Mouse (Mus musculus) mature B cell (primary cell): ENCODE data around the gene Angptl6.

Experiments
- in situ Hi-C: fragments of 300-500 bp; cut with MboI; formaldehyde crosslinking; loops from 2 replicates; pipeline ENCODE4 v1.14.3; 2019

Gene Angptl6

GRCm38 (mm10) chr9:20879097-20879792 is at the start of gene Angptl6:
TSS of gene Angptl6 (minus strand) at chr9:20879727.
- in situ Hi-C loops, result no loop called here

DNA sequence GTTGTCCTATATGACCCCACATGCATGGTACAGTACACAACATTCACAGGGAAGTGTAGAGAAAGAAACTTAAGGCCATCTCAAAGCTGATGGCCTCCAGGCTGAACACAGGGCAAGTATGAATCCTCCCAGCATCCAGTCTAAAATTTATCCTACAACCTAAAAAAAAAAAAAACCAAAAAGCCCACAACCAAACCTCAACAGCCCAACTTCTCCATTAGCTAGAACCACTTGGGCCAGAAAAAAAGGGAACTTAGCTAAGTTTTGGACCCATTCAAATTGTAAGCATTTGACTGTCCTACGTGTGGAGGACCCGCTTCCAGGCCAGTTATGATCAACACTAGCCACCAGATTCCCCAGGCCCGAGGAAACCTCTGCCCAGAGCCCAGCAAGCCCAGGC is 43.7 kb upstream of the Angptl6 start:
- in situ Hi-C loops, result no loop called here

DNA sequence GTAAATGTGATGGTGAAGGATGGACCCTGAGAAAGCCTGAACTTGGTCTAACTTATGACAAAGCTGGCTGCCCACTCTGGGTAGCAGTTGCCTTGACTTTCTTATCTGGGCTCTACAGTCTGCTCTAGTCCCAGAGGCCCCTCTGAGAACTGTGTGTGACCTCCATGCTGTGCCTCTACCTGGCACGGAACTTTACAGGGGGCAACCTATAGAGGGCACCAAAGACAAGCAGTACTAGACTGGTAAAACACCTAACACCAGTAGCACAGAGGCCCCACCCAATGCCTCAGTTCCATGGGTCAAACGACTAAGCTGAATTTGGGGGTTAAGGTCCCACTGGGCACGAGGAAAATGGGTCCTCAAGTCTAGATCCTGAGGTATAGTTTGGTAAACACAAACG is 36.6 kb upstream of the Angptl6 start:
- in situ Hi-C loops, result no loop called here

DNA sequence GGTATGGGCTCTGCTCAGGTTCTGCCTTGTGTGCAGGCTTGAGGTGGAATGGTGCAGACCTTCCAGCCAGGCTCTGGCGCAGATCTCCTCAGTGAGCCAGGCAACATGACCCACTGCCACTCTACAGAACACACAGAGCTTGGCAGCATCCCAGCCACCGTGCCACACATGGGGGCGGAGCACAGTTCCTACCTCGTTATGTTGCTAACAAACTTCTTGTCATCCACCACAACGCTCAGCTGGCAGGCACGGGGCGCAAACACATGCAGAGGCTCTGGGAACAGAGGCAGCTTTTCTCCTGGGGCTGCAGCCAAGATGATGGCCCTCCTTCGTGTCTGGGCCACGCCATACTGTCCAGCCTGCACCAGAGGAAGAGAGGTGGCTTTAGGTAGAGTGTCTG is 30.4 kb upstream of the Angptl6 start:
- in situ Hi-C loops, result no loop called here

- in situ Hi-C loops, result no loop called here
Observed at GRCm38 (mm10) chr9:20902174-20902491, 22.6 kb upstream of the Angptl6 start.

DNA sequence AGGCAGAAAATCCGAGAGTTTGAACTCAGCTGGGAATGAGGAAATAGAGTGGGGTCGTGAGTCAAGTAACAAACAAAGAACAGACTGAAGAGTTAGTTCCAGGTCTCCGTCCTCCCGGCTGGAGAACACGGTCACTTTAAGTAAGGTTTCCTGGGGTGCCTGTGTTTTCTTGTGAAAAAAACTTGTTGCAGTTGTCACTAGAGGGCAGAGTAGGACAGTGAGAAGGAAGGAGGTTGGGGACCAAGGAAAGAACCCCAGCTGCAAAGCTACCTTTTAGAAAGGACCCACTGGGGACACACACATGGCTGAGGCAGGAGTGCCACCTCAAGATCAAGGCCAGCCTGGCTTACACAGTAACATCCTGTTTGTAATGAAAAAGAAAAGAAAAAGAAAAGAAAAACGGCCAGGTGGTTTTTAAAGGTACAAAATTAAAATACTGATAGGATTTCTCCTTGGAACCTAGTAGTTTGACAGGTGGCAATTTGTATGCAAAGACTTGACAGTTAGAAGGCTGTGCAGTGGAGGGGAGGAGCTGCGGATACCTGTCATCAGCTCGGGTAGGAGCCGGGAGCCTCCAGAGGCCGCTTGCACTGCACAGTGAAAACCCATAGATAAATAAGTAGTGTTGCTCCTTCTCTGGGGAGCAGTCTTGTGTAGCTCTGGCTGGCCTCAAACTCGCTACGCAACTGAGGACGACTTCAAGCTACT is 22.1 kb upstream of the Angptl6 start:
- in situ Hi-C loops, result no loop called here

DNA sequence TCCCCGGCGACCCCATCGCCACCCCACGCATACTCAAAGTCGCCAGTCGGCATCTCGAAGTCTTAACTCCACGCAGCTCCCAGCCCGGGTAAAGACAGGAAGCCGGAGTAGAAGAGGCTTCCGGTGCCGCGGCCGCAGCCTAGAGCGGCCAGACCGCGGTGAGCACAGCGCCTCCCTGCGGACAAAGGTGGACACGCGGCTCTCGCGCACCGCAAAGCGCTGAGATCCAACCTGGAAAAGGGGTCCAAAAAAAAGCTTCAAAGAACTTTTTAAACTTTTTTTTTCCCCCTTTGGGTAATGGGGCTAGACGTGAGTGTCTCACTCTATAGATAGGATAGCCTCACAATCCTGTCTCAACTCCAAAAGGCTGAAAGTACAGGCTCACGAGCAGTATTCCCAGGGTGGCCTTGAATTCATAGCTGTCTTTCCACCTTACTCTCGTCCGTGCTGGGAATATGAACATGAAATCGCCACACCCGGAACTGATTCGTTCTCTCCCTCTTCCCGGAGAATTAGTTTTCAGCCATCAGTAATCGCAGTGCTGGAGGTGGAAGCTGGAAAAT is 19.1 kb upstream of the Angptl6 start, which contains the start of gene Eif3g:
Gene Eif3g, minus strand, starts transcription at position 113 of the 563 bp plus-strand sequence.
- in situ Hi-C loops, result loop anchor here (10.0 kb wide), 2 partner anchors 106 to 246 kb away; partner anchors contain the start of genes Cdc37 and Mrpl4

DNA sequence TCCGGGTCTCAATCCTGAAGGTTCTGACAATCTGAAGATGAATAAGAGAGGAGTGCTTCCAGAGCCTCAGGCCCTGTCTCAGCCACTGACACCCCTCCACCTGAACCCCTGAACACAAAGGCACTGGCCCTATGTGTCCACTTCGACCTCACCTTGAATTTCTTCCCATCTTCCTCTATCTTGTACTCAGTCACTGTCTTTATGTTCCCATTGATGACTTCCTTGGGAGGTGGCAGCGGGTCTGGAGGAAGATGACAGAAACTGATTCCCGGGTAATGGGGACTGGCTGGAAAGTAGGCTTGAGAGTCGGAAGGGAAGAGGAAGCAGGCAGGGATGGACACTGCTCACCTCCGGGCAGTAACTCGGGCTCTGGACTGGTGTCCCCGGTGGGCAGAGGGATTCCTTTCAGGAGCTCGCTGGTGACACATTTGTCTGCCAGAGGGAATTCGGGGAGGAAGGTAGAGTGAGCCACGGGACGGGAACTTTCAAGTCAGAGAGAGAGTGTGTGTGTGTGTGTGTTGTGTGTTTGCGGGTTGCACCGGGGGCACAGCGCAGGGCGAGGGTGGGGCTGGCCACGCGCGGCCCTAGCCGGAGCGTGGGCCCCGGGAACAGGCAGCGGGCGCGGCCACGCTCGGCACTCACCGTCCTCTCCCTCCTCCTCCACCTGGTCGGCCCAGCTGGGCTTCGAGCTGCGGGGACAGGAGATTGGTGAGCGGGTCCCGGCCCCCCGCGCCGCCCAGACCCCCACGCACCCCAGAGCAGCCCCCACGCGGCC is 18.4 kb upstream of the Angptl6 start:
- in situ Hi-C loops, result loop anchor here (10.0 kb wide), 2 partner anchors 107 to 247 kb away; partner anchors contain the start of genes Cdc37 and Mrpl4

- in situ Hi-C loops, result loop anchor here (10.0 kb wide), 2 partner anchors 109 to 249 kb away; partner anchors contain the start of genes Cdc37 and Mrpl4
Observed at GRCm38 (mm10) chr9:20895382-20895781, 15.9 kb upstream of the Angptl6 start.

DNA sequence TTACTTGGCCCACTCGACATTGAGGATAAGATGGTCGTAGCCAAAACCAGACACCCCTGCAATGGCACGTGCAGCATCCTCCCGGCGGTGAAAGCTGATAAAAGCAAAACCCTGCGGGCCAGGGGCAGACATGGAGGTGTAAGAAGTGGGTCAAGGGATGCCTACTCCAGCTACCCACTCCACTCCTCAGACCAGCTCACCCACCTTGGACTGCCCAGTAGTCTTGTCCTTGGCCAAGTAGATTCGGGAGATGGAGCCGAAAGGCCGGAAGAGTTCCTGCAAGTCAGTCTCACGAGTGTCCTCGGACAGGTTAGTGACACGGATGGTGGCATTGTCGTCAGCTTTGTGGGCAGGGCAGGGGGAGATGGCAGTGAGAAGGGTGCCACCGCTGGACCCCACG is 15.1 kb upstream of the Angptl6 start:
- in situ Hi-C loops, result loop anchor here (10.0 kb wide), 2 partner anchors 110 to 250 kb away; partner anchors contain the start of genes Cdc37 and Mrpl4

GRCm38 (mm10) chr9:20893590-20894343 is 14.2 kb upstream of the Angptl6 start:
- in situ Hi-C loops, result loop anchor here (10.0 kb wide), 2 partner anchors 111 to 251 kb away; partner anchors contain the start of genes Cdc37 and Mrpl4

DNA sequence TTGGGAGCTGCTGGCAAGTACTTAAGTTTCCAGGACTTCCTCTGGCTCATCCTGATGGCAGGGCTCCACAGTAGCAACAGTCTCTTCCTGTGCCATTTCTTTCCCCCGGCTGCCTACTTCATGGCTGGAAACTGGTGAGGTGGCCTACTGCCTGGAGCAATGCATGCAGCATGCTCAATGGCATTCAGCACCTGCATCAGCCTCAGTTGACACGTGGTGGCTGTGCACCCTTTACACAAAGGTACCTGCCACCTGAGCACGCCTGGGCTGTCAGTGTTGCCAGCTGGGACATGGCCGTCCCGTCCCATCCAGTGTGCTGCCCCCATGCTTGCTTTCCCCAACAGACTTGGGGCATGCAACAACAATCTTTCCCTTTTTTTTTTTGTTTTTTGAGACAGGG is 13.5 kb upstream of the Angptl6 start:
- in situ Hi-C loops, result loop anchor here (10.0 kb wide), 2 partner anchors 112 to 252 kb away; partner anchors contain the start of genes Cdc37 and Mrpl4

- in situ Hi-C loops, result loop anchor here (10.0 kb wide), 2 partner anchors 113 to 253 kb away; partner anchors contain the start of genes Cdc37 and Mrpl4
Observed at GRCm38 (mm10) chr9:20892104-20892653, 12.7 kb upstream of the Angptl6 start.

DNA sequence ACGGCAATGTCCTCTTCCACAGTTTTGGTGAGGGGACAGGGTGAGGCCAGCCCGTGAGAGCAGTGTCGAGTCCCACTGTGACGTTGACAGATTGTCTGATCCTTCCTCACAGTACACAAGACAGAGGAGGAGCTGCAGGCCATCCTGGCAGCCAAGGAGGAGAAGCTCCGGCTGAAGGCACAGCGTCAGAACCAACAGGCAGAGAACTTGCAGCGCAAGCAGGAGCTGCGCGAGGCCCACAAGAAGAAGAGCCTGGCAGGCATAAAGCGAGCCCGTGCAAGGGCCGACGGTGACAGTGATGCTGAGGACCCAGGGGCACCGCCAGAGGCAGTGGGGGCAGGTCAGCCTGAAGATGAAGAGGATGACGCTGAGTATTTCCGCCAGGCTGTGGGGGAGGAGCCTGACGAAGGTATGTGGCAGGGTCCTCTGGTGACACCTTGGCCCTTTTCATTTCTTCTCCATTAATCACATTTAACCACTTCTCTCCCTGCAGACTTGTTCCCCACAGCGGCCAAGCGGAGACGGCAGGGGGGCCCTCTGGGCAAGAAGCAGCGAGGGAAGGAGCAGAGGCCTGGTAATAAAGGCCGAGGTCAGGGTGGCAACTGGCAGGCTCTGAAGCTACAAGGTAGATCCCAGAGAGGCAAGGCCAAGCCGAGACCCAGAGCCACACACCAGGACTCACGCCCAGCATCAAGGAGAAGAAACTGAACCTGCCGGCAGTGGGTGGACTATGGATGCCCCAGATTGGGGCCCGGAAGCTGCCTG is 12.0 kb upstream of the Angptl6 start:
- in situ Hi-C loops, result loop anchor here (10.0 kb wide), 2 partner anchors 113 to 253 kb away; partner anchors contain the start of genes Cdc37 and Mrpl4

DNA sequence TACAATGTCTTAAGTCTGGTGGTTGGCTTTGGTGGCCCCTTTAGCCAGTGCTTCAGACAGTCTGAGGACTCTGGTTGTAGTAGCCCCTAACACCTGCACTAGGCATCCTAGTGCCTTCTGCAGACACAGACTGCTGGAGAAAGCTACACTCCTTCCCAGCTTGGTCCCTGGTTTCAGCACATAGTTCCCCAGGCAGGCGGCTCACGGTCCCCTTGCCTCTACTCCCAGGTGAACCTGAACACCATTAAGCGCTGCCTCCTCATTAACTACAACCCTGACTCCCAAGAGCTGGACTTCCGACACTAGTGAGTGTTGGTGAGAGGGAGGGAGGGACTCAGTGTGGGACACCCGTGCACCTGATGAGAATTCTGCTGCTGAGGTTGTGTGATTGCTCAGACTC is 10.9 kb upstream of the Angptl6 start:
- in situ Hi-C loops, result loop anchor here (10.0 kb wide), 2 partner anchors 114 to 254 kb away; partner anchors contain the start of genes Cdc37 and Mrpl4

DNA sequence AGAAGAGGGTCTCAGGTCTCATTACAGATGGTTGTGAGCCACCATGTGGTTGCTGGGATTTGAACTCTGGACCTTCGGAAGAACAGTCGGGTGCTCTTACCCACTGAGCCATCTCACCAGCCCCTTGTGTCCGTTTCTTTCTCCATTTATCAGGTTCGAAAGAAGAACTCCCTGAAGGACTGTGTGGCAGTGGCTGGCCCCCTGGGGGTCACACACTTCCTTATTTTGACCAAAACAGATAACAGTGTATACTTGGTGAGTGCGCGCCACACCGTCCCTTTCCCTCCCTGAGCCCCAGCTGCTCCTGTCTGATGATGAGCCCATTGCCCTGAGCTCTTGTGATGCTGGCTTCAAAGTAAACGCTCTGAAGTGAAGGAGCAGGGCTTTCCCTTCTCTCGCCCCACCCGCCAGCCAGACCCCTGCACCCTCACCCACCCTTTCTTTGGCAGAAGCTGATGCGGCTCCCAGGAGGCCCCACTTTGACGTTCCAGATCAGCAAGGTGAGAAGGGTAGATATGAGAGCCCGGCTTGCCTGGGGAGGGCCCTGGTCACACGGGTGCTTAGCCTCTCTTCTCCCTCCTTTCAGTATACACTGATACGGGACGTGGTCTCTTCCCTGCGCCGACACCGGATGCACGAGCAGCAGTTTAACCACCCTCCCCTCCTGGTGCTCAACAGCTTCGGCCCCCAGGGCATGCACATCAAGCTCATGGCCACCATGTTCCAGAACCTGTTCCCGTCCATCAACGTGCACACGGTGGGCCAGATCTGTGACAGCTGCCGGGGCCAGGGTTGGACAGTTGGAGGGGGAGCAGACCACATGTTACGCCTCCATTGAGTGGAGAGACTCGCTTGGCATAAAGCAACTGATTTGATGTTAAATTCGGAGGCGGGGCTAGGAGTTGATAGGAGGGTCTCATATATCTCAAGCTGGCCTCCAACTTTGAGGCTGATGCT is 9.9 kb upstream of the Angptl6 start:
- in situ Hi-C loops, result loop anchor here (10.0 kb wide), 2 partner anchors 115 to 255 kb away; partner anchors contain the start of genes Cdc37 and Mrpl4

DNA sequence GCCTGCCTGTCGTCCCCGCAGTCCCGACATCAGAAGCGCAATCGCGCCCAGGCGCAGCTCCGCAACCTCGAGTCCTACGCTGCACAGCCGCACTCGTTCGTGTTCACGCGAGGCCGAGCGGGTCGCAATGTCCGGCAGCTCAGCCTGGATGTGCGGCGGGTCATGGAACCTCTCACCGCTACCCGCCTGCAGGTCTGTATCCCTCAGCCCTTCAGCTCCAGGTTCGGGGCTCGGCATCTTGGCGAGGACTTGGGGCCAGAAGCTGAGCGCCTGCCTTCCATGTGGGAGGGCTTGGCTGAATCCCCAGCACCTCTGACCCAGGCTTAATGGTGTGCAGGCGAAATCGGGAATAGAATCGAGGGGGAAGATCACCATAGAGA is 8.8 kb upstream of the Angptl6 start:
- in situ Hi-C loops, result no loop called here

GRCm38 (mm10) chr9:20887704-20888385 is 8.3 kb upstream of the Angptl6 start, which contains the start of gene Ppan:
TSS of gene Ppan (plus strand) at chr9:20888175.
- in situ Hi-C loops, result no loop called here
